Comparison of ENCODE assay signal across 11 mouse cellular contexts in the genomic region with DNA sequence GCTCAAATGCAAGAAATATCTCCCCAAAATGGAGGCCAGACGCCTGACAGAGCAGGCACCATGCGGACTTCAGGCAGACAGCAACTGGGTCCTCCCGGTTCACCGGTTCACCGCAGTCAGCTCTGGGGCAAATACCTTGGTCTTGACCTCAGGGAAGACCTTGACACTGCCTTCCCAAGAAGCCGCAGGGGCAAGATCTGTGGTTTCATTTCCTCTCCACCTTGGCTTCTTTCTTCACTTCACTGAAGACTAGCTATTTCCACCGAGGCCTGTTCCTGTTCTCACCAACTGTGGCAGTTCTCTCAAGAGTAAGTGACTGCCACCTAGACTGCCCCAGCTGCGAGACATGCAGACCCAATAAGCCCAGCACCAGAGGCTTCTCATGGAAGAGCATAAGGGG. TPM values are rescaled to one million over a fixed set of nuclear protein-coding genes. Genes with fewer than 3 reads are reported as not detected.
DNase-seq lines count a peak whose midpoint lies in the region; ATAC-seq lines count a peak whose summit lies in the region.
"Had no signal": no experiment of that assay in that cellular context is flagged by ENCODE, and none has a peak within 500 bp of the region (broad histone marks: within the 10 kb centered on the region; RNA-seq: fewer than 3 reads in every experiment).

No protein-coding gene starts in this region.

- H3K27ac ChIP-seq in forebrain, embryonic 12.5 days, result peak overlapping the region; percentile 25; the same call in 1 of the 2 replicates
- no peak overlapping the region for H3K27ac ChIP-seq in forebrain, embryonic 11.5 days (ENCODE audit: low read depth, low read length)
- H3K27ac ChIP-seq in limb, embryonic 12.5 days, result 0 out of 2 replicates have a peak overlapping the region, but pooled peaks have one; percentile 29
- H3K27ac ChIP-seq in limb, embryonic 10.5 days, result no peak overlapping the region
- H3K27ac ChIP-seq: neural tube, embryonic 12.5 days had no signal

- no peak overlapping the region for H3K4me3 ChIP-seq in forebrain, embryonic 12.5 days (replicated peaks)
- no peak overlapping the region for H3K4me3 ChIP-seq in forebrain, embryonic 11.5 days (ENCODE audit: low read depth, low read length)
- H3K4me3 ChIP-seq in limb, embryonic 12.5 days (replicated peaks), result no peak overlapping the region
- no peak overlapping the region for H3K4me3 ChIP-seq in limb, embryonic 10.5 days
- H3K4me3 ChIP-seq: neural tube, embryonic 12.5 days had no signal

- H3K9me3 ChIP-seq in forebrain, embryonic 12.5 days, result no peaks in the 10 kb centered on the region
- no peaks in the 10 kb centered on the region for H3K9me3 ChIP-seq in forebrain, embryonic 11.5 days (ENCODE audit: control insufficient read depth, low read length)
- H3K9me3 ChIP-seq in limb, embryonic 12.5 days, result no peaks in the 10 kb centered on the region
- H3K9me3 ChIP-seq in limb, embryonic 10.5 days (replicated peaks), result no peaks in the 10 kb centered on the region
- H3K9me3 ChIP-seq: neural tube, embryonic 12.5 days had no signal

- no peak for ATAC-seq in forebrain, embryonic 12.5 days (ENCODE audit: low FRiP score)
- no peak for ATAC-seq in forebrain, embryonic 11.5 days (replicated peaks; ENCODE audit: low FRiP score)
- ATAC-seq in limb, embryonic 12.5 days (ENCODE audit: insufficient number of reproducible peaks, insufficient read depth, low FRiP score, low TSS enrichment, low read depth), result no peak
- peak; percentile 70 for ATAC-seq in inflammation-experienced regulatory T-cells, adult 6 months
- ATAC-seq: intestine, postnatal 0 days had no signal

- 72% methylated on average over 8 of the region's 8 CpGs for WGBS in forebrain, embryonic 12.5 days
- WGBS in forebrain, embryonic 11.5 days, result 78% methylated on average over 8 of the region's 8 CpGs
- 73% methylated on average over 8 of the region's 8 CpGs for WGBS in limb, embryonic 12.5 days
- 70% methylated on average over 8 of the region's 8 CpGs for WGBS in limb, embryonic 10.5 days

- H3K36me3 ChIP-seq in forebrain, embryonic 12.5 days (replicated peaks), result no peaks in the 10 kb centered on the region
- no peaks in the 10 kb centered on the region; the same call in 1 of the 2 replicates for H3K36me3 ChIP-seq in forebrain, embryonic 11.5 days (ENCODE audit: control insufficient read depth, insufficient read depth, low read length)
- H3K36me3 ChIP-seq in limb, embryonic 12.5 days, result peaks cover 12% of the 10 kb centered on the region; the same call in 1 of the 2 replicates
- H3K36me3 ChIP-seq in limb, embryonic 10.5 days, result peaks cover 13% of the 10 kb centered on the region
- H3K36me3 ChIP-seq: neural tube, embryonic 12.5 days had no signal

- H3K9ac ChIP-seq in forebrain, embryonic 12.5 days, result no peak overlapping the region
- H3K9ac ChIP-seq in forebrain, embryonic 11.5 days (ENCODE audit: low read length), result no peak overlapping the region
- no peak overlapping the region for H3K9ac ChIP-seq in limb, embryonic 12.5 days (replicated peaks)
- H3K9ac ChIP-seq: neural tube, embryonic 12.5 days had no signal

- no peak for DNase-seq in forebrain, embryonic 11.5 days (ENCODE audit: low spot score)
- no peak for DNase-seq in limb, embryonic 10.5 days (ENCODE audit: low spot score)
- peak; percentile 71 for DNase-seq in thymus, postnatal 0 days (ENCODE audit: low spot score)
- no peak for DNase-seq in c-Kit-positive CD71-positive TER-119-positive erythroid progenitor cells, embryonic 14.5 days (ENCODE audit: low spot score)
- no peak for DNase-seq in yolk sac, embryonic 10.5 days (ENCODE audit: low spot score)
- DNase-seq: cerebellum, postnatal 36 days had no signal

- H3K4me2 ChIP-seq in forebrain, embryonic 12.5 days, result no peak overlapping the region
- H3K4me2 ChIP-seq in forebrain, embryonic 11.5 days (ENCODE audit: low read depth, low read length, severe bottlenecking), result no peak overlapping the region
- H3K4me2 ChIP-seq in limb, embryonic 12.5 days, result no peak overlapping the region
- H3K4me2 ChIP-seq: neural tube, embryonic 12.5 days had no signal

- no peaks in the 10 kb centered on the region for H3K27me3 ChIP-seq in forebrain, embryonic 12.5 days
- H3K27me3 ChIP-seq in forebrain, embryonic 11.5 days (ENCODE audit: control insufficient read depth, insufficient read depth, low read length), result no peaks in the 10 kb centered on the region
- no peaks in the 10 kb centered on the region for H3K27me3 ChIP-seq in limb, embryonic 12.5 days
- no peaks in the 10 kb centered on the region for H3K27me3 ChIP-seq in limb, embryonic 10.5 days (ENCODE audit: low read depth, poor library complexity, severe bottlenecking)
- H3K27me3 ChIP-seq: neural tube, embryonic 12.5 days had no signal

- peaks cover 21% of the 10 kb centered on the region for H3K4me1 ChIP-seq in forebrain, embryonic 12.5 days
- H3K4me1 ChIP-seq in forebrain, embryonic 11.5 days (replicated peaks; ENCODE audit: control insufficient read depth, insufficient read depth, low read length), result no peaks in the 10 kb centered on the region; the same call in 1 of the 2 replicates
- H3K4me1 ChIP-seq in limb, embryonic 12.5 days (replicated peaks), result peaks cover 37% of the 10 kb centered on the region
- H3K4me1 ChIP-seq in limb, embryonic 10.5 days, result peaks cover 29% of the 10 kb centered on the region

RNA-seq across cellular contexts. Expression of gene Fmnl3, which starts 5.4 kb away (rescaled TPM):
- polyA plus RNA-seq in forebrain, embryonic 12.5 days (2016; fragmentation: Nextera tagmentation; extraction: Ambion mirVana), result 12.1 and 14.1 TPM in 2 replicates
- 14.3 and 17.0 TPM in 2 replicates for polyA plus RNA-seq in forebrain, embryonic 11.5 days (2014; fragmentation: Nextera tagmentation; extraction: Ambion mirVana)
- 33.6 and 40.6 TPM in 2 replicates for polyA plus RNA-seq in limb, embryonic 12.5 days (2016; fragmentation: Nextera tagmentation; extraction: Ambion mirVana)
- 30.4 and 42.2 TPM in 2 replicates for polyA plus RNA-seq in limb, embryonic 10.5 days (2016; fragmentation: Nextera tagmentation; extraction: Ambion mirVana)
- polyA plus RNA-seq in inflammation-experienced regulatory T-cells, adult 6 months (2017; shearing (Covaris generic)), result 10 to 100 TPM in 1 of 3 experiments, 1 to 10 TPM in 2; 5.5 to 13.4 (median 9.2) TPM
- 21.2 and 22.3 TPM in 2 replicates for polyA plus RNA-seq in thymus, postnatal 0 days (2015; fragmentation: Nextera tagmentation; extraction: Ambion mirVana)

RNA-seq across cellular contexts. Expression of gene Tmbim6, which starts 27.8 kb away (rescaled TPM):
- 252 and 256 TPM in 2 replicates for polyA plus RNA-seq in forebrain, embryonic 12.5 days (2016; fragmentation: Nextera tagmentation; extraction: Ambion mirVana)
- polyA plus RNA-seq in forebrain, embryonic 11.5 days (2014; fragmentation: Nextera tagmentation; extraction: Ambion mirVana), result 229 and 267 TPM in 2 replicates
- polyA plus RNA-seq in limb, embryonic 12.5 days (2016; fragmentation: Nextera tagmentation; extraction: Ambion mirVana), result 240 and 252 TPM in 2 replicates
- 272 and 296 TPM in 2 replicates for polyA plus RNA-seq in limb, embryonic 10.5 days (2016; fragmentation: Nextera tagmentation; extraction: Ambion mirVana)
- polyA plus RNA-seq in inflammation-experienced regulatory T-cells, adult 6 months (2017; shearing (Covaris generic)), result 1,000 to 10,000 TPM; 1,026 to 1,183 (median 1,027) TPM
- 398 and 433 TPM in 2 replicates for polyA plus RNA-seq in thymus, postnatal 0 days (2015; fragmentation: Nextera tagmentation; extraction: Ambion mirVana)

Comparison
In these comparisons a context has a peak if more than half of its experiments do, and no peak if none do; other contexts are left out.
1. H3K27ac ChIP-seq: peak in forebrain, embryonic 12.5 days (single experiment) and limb, embryonic 12.5 days (single experiment); none in forebrain, embryonic 11.5 days (single experiment) and limb, embryonic 10.5 days (single experiment).